Mouse (Mus musculus) thymus, adult 2 months (tissue): ENCODE results near the gene Rhebl1.

Experiments
- CTCF ChIP-seq: fragments of 200-500 bp; IDR thresholded peaks from 2 replicates; pipeline ENCODE4 v1.5.1; 2012; ENCODE audit warnings: mild to moderate bottlenecking, control low read depth, low read length, moderate library complexity, borderline replicate concordance; ENCODE audit not compliant: control insufficient read depth, poor library complexity, insufficient read depth; ENCODE audit errors: extremely low read depth
- POLR2A ChIP-seq: fragments of 200-500 bp; IDR thresholded peaks from 2 replicates; pipeline ENCODE4 v1.6.1; 2012; ENCODE audit warnings: mild to moderate bottlenecking, low read length, control low read depth, moderate library complexity; ENCODE audit not compliant: control insufficient read depth, poor library complexity, insufficient read depth; ENCODE audit errors: extremely low read depth

DNA sequence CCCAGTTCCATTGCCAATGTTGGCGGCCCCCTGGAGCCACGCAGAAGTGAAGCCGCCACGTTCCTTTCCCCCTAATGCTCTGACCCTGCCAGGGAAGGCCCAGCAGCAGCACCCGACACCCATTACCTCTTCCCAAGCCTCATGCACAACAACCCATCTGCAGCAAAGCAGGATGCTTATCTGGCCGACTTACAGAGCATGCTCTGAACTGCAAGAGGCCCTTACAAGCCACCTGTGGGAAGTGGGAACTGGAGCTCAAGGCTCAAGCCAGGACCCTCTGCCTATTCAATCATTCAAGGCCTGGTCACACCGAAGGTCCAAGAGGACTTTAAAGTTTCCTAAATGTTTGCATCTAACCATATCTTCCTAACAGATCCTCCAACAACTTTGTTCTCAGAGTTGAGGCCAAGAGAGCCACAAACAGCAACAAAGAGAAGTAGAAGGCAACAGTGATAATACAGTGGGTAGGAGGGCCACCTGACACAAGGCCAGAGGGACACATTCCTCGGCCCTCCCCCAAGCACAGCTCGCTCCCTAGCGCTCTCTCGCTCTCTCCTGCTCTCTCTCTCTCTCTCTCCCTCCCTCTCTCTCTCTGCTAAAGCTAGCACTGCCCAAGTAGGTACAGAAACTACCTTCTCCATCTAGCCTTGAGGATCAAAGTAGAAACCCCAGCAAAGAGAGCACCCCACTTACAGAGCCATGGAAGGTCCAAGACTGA lies 25.8 kb downstream of the Rhebl1 start:
- TF ChIP-seq CTCF: no peak
- TF ChIP-seq POLR2A: no peak
